Mouse (Mus musculus) frontal cortex, adult 2 months (tissue): ENCODE data around the gene Setd1a. TPM values are rescaled to one million over a fixed set of nuclear protein-coding genes. Genes with fewer than 3 reads are reported as not detected.

Experiments used
- DNase-seq, 2 experiments: peaks; one replicate each; pipeline ENCODE4 v3.0.0; 2022; ENCODE audit warnings: low spot score in 1 of 2; ENCODE audit errors: extremely low spot score in 1 of 2
- polyA plus RNA-seq: library from polyadenylated mRNA; depleted of rRNA; stranded (reverse); fragments of >200 nt; gene quantifications from 2 replicates; pipeline ENCODE4 v1.2.3, GENCODE M21; 2012

The Setd1a gene
- polyA plus RNA-seq, 1 experiment: 21.8 TPM

DNA sequence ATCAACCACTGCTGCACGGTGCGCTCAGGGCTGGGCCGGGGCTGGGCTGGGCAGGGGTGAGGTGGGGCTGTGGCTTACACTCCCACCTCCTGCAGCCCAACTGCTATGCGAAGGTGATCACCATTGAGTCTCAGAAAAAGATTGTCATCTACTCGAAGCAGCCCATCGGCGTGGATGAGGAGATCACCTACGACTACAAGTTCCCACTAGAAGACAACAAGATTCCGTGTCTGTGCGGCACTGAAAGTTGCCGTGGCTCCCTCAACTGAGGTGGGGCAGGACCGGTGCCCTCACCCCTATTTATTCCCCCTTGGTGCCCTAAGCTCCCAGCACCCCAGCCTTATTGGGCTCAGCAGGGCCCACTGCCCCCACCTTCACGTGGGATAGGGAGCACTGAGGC is 22.7 kb downstream of the Setd1a start:
- DNase-seq: no peak

DNA sequence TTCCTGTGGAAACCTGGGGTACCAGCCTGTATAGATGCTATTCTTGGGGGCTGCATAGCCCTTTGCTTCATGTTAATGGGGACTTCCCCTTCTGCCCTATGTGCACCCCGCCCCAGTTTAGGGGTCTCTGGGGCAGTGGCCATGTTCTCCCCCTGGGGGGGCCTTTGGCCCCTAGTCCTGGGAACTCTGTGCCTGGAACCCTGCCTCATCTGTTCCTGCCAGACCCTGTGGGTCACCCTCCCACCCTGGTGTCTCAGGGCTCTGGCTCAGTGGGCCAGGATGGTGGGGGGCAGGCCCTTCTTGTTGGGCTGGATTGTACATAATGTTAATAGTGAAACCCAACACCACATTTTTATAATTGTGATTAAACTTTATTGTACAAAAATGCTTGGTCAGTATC is 23.3 kb downstream of the Setd1a start:
- no peak for DNase-seq

DNA sequence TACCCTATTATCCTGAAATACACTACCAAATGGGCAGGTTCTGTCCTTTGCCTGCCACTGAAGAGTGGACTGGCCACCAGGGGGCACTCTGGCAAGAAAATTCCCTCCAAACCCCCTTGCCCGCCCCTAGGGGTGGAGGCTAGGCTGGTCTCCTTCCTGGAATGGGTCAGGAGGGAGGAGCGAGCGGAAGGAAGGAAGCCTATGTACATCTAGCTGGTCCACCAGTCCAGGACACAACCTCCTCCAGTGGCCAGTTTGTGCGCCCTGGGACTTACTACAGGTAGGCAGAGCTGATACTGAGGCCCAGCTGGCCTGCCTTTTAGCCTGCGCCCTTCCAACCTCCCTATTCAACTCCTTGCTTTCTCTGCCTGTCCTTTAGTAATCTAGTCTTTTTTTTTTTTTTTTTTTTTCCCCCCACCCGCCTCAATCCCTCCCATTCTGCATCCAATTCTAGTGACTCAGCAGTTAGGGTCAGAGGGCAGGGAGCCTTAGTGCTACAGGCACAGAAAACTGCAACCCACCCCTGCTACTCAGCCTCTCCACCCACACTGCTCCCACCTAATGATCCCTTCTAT is 24.1 kb downstream of the Setd1a start, which contains the start of gene Hsd3b7:
Hsd3b7 (plus strand) TSS at position 170 of the 575 bp plus-strand sequence.
- DNase-seq: peak; percentile 67 to 92

DNA sequence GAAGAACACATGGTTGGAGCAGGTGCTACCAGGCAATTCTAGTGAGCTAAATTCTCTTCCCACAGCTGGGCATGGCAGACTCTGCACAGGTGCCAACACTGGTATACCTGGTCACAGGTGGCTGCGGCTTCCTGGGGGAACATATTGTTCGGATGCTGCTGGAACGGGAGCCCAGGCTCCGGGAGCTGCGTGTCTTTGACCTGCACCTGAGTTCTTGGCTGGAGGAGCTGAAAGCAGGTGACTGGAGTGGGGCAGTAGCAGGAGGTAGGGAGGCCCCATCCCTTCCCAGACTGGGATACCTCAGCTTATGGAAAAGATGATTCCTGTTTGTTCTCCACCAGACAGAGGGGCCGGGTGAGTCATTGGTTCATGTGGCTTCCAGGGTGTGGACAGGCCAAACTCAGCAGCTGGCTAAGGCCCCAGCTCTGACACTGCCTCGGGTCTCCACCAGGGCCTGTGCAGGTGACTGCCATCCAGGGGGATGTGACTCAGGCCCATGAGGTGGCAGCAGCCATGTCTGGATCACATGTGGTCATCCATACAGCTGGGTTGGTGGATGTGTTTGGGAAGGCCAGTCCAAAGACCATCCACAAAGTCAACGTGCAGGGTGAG is 24.6 kb downstream of the Setd1a start:
- peak in 1 of 2 experiments; percentile 34 for DNase-seq

- peak in 1 of 2 experiments; percentile 55 for DNase-seq
Measured at GRCm38 (mm10) chr7:127802313-127802712, 25.8 kb downstream of the Setd1a start.

- no peak for DNase-seq
Measured at GRCm38 (mm10) chr7:127808821-127809220, 32.4 kb downstream of the Setd1a start.

DNA sequence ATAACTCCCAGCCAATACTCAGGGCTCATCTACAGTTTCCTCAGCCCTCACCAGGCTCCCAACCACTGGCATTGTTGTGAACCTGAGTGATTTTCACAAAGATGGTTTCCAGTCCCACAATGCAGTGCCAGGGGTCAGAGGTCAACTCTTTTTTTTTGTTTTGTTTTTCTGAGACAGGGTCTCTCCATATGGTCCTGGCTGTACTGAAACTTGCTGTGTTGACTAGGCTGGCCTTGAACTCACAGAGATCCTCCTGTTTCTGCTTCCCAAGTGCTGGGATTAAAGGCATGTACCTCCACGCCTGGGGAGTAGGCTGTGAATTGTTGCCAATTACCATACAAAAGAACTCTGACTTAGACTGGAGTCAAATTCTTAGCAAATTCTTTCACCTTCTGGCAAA is 33.4 kb downstream of the Setd1a start:
- DNase-seq: no peak

GRCm38 (mm10) chr7:127810650-127811049 is 34.2 kb downstream of the Setd1a start:
- no peak for DNase-seq

DNA sequence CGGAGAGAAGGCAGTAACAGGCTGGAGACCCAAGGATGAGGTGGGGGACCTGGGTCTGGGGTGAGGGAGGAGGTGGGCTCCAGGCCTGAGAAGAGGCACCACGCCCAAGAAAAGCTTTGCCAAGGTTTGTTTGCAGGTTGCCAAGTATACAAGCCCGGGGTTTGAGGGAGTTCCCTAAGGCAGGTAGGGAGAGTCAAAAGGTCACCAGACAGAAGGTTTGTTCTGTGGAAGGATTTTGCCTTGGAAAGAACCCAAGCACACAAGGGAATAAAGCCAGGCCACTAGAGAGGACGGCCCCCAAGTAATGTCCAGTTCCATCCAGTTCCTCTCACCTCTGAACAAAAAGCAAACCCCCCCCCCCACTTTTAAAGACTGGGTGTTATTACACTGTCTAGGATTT is 34.8 kb downstream of the Setd1a start:
- DNase-seq: no peak

GRCm38 (mm10) chr7:127812292-127812691 is 35.8 kb downstream of the Setd1a start:
- no peak for DNase-seq

- DNase-seq: no peak
Measured at GRCm38 (mm10) chr7:127813821-127814220, 37.4 kb downstream of the Setd1a start.

- peak; percentile 66 to 87 for DNase-seq
Measured at GRCm38 (mm10) chr7:127814241-127814921, 37.9 kb downstream of the Setd1a start.

DNA sequence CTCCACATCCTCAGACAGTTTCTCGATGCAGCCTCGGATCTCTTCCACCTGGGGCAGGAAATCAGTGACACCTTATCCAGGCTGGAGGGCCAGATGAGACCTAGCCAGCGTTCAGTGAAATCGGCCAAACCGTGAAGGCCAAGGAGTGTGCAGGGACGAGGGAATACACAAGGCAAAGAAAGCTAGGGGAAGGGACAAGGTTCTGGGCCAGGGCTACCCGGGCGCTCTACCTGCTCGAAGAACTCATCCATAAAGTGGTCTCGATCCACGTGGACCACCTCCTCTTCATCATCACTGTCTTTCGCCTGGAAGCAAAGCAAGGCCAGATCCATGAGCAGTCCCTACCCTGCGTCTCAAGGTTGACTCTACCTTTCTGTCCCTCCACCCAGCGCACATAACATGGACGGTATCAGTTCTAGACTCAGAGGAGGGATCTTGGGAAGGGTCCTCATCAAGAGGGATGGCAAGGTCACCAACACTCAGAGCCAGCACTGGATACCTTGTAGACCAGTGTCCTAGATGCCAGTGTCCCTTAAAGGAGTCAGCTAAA is 38.7 kb downstream of the Setd1a start:
- no peak for DNase-seq

- DNase-seq: peak; percentile 77 to 86
Measured at GRCm38 (mm10) chr7:127815954-127816821, 39.7 kb downstream of the Setd1a start.

DNA sequence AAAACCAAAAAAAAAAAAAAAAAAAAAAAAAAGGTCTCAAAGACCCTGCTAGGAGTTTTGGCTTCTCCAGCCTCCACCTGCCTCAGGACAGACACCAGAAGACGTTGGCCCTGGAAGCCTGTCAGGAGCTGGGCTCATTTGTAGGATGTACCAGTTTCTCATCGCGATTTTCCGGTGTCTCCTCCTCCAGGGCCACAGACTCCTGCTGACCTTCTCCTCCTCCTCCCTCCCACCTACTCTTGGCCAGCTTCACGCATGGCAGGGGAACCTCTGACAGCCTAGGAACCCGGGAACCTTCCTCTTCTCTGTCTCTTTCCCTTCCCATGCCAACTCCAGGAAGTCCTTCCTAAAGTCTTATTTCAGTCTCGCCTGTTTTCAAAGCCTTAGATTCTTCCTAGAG is 40.6 kb downstream of the Setd1a start:
- no peak for DNase-seq

GRCm38 (mm10) chr7:127817776-127818175 is 41.3 kb downstream of the Setd1a start:
- DNase-seq: no peak

DNA sequence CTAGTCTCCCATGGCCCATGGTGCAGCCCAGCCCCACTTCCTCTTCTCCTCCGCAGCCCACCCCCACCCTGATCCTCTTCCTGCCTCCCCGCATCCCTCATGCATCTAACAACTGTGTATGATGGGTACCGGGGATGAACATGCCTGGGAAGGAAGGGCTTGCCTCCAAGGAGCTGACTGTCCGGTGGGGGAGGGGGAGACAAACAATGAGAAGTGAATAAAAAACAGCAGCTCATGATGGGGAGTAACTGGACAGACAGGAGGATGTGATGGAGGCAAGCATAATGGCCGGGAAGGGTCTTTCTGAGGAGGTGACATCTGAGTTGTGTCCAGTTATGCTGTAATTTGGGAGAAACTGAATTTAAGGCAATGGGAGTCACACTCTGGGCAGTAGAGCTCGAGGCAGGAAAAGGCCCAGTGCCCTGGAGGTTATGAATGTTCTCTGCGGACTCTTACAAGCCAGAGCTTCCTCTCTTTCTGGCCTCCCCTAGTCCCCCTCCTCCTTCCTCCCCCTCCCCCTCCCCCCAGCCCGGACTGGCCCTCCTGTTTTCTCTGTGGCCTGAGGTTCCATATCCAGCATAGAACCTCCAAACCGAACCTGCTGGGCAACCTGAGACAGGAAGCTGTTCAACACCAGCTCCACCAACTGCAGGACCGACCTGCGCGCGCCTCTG is 44.5 kb downstream of the Setd1a start:
- DNase-seq: no peak

GRCm38 (mm10) chr7:127822494-127822893 is 46.0 kb downstream of the Setd1a start:
- no peak for DNase-seq

DNA sequence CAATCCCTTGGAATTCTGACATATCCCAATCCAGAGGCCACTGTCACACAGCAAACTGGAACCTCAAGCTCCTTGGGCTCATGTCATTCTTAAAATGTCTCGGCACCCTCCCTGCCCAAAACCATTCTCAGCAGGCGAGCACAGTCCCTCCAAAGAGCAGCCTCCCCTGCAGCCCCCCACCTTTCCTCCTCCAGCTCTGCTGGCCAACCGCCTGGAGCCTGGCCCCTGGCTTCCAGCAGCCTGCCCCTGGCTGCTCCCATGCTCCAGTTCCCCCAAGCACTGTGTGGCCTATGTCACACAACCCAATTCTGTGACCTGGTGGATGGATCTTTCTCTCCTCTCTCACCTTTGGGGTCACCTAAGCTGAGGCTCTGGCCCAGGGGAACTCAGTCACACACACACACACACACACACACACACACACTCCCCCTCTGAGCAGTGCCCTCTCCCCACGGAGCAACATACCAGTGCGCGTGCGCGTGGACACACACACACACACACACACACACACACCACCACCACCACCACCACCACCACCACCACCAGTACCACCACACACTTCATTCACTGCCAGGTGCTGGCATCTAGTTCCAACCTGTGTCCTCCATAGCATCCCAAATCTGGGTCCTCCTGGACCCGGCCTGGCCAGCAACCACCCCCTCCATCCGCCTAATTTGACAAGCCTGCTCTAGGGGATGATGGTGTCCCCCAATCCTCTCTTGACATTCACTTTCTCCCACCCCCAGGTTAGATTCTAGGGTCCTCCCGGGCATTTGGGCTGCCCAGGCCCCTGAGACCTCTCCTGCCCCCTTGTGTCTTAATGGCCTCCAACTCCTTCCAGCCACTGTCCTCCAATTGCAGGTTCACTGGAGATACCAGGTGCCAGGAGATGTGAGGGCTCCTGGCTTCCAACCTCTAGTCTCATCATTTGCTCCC is 47.0 kb downstream of the Setd1a start:
- peak in 1 of 2 experiments; percentile 60 for DNase-seq
